Mouse (Mus musculus) ES-E14 (cell line): ENCODE measurements at regions not wholly inside any gene's neighbourhood (a gene's known extent, or its start where the extent isn't known, plus 50 kb on each side); places are given as distances from the start of the nearest gene placed in this dataset.

Source experiments
- DNase-seq: peaks from one replicate; pipeline ENCODE4 v3.0.0-alpha.2; 2013; ENCODE audit warnings: low read depth, low spot score
- H3K27ac ChIP-seq: 2 replicates; pipeline ENCODE4 v1.5.1; 2012; ENCODE audit warnings: low read depth, mild to moderate bottlenecking, low read length, moderate library complexity, mixed read lengths; ENCODE audit not compliant: poor library complexity, insufficient read depth, severe bottlenecking
- H3K36me3 ChIP-seq: 2 replicates; pipeline ENCODE4 v1.6.1; 2012; ENCODE audit warnings: mild to moderate bottlenecking, low read length, moderate library complexity, mixed read lengths; ENCODE audit not compliant: control insufficient read depth, poor library complexity, insufficient read depth, severe bottlenecking
- H3K4me1 ChIP-seq, 2 experiments: fragments of 150-350 bp in 1 of 2; sonication (generic) in 1 of 2; 2 replicates each; pipeline ENCODE4 v1.6.1; 2012; ENCODE audit warnings: low read length in 2 of 2, mild to moderate bottlenecking in 1 of 2, mixed read lengths in 1 of 2; ENCODE audit not compliant: control insufficient read depth in 2 of 2, insufficient read depth in 2 of 2, poor library complexity in 1 of 2
- H3K4me3 ChIP-seq, 2 experiments: fragments of 150-350 bp in 1 of 2; sonication (generic) in 1 of 2; 2 replicates each; pipeline ENCODE4 v1.5.1; 2012; ENCODE audit warnings: low read length in 2 of 2, low read depth in 1 of 2, mild to moderate bottlenecking in 1 of 2, mixed read lengths in 1 of 2; ENCODE audit not compliant: insufficient read depth in 1 of 2, poor library complexity in 1 of 2, severe bottlenecking in 1 of 2
- H3K9ac ChIP-seq: 2 replicates; pipeline ENCODE4 v1.6.1; 2012; ENCODE audit warnings: low read depth, mild to moderate bottlenecking, low read length, mixed read lengths; ENCODE audit not compliant: poor library complexity, insufficient read depth, severe bottlenecking
- H3K9me3 ChIP-seq: fragments of 150-350 bp; sonication (generic); 2 replicates; pipeline ENCODE4 v1.6.1; 2012; ENCODE audit warnings: low read depth, mild to moderate bottlenecking, low read length; ENCODE audit not compliant: control insufficient read depth, insufficient read depth
- CHD2 ChIP-seq: IDR thresholded peaks from 2 replicates; pipeline ENCODE4 v1.6.1; 2014; ENCODE audit warnings: mild to moderate bottlenecking, low read depth, low read length, inconsistent platforms
- HCFC1 ChIP-seq: IDR thresholded peaks from 2 replicates; pipeline ENCODE4 v1.6.1; 2012; ENCODE audit warnings: low read length, inconsistent platforms, borderline replicate concordance; ENCODE audit not compliant: insufficient read depth
- MAFK ChIP-seq: IDR thresholded peaks from 2 replicates; pipeline ENCODE4 v1.6.1; 2014; ENCODE audit warnings: mild to moderate bottlenecking, low read depth, low read length, inconsistent platforms; ENCODE audit not compliant: insufficient read depth
- ZC3H11A ChIP-seq: IDR thresholded peaks from 2 replicates; pipeline ENCODE4 v1.6.1; 2012; ENCODE audit warnings: low read depth, mild to moderate bottlenecking, inconsistent platforms, low read length, borderline replicate concordance
- ZNF384 ChIP-seq: IDR thresholded peaks from 2 replicates; pipeline ENCODE4 v1.6.1; 2012; ENCODE audit warnings: low read depth, low read length, inconsistent platforms
- in situ Hi-C, 2 experiments: fragments of 600-800 bp; cut with MboI; formaldehyde crosslinking; loops; one replicate each; pipeline ENCODE4 v1.15.1; 2025; ENCODE audit warnings: low sequenced_read_pairs in 2 of 2, inconsistent platforms in 1 of 2; ENCODE audit not compliant: unreplicated experiment in 2 of 2

DNA sequence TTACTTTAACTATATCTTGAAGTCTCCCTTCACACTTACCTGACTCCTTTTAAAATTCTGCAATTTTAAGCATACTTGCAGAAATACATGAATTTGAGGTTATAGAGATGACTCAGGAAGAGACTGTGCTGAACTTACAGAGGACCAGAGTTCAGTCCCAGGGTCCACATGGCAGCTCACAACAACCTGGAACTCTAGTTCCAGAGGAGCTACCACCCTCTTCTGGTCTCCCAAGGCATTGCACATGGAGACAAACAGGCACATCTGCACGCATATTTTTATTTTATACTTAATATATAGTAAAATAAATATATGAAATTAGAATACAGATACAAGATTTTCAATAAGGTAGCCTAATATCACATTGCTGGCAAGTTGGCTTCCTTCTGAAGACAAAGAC is 1042.1 kb downstream of the Dpp10 start:
- Histone ChIP-seq H3K9ac (no peak overlapping the region), H3K4me3 (no peak overlapping the region; a peak in 1 of 4 replicates), H3K4me1 (no peaks in the 10 kb centered on the region), H3K27ac (no peak overlapping the region), H3K9me3 (no peaks in the 10 kb centered on the region), H3K36me3 (no peaks in the 10 kb centered on the region)
- in situ Hi-C loops, result no loop called here
- TF ChIP-seq CHD2, result no peak
- TF ChIP-seq ZNF384, result no peak
- TF ChIP-seq HCFC1, result no peak
- no peak for TF ChIP-seq MAFK
- TF ChIP-seq ZC3H11A, result no peak
- peak; percentile 9 for DNase-seq
